Mouse (Mus musculus): Measurements from ENCODE around the gene Faap20.

Faap20 gene

GRCm38 (mm10) chr4:155283001-155283503 lies 33.5 kb downstream of the Faap20 start:
- Histone ChIP-seq H3K27me3 (ENCODE audit: insufficient read depth, low read length) (no peaks in the 10 kb centered on the region), H3K4me1 (replicated peaks; ENCODE audit: low read depth, low read length) (peaks cover 31% of the 10 kb centered on the region), H3K4me3 (replicated peaks; ENCODE audit: low read length) (no peak overlapping the region), H3K36me3 (ENCODE audit: insufficient read depth, low read length) (peaks cover 38% of the 10 kb centered on the region), H3K9me3 (ENCODE audit: low read length) (no peaks in the 10 kb centered on the region)
- TF ChIP-seq CTCF (conservative IDR thresholded peaks at IDR 0.05; ENCODE audit: low read length) (no peak), POU5F1 (IDR thresholded peaks at IDR 0.05; ENCODE audit: borderline replicate concordance, low read length) (no peak), NANOG (IDR thresholded peaks at IDR 0.05; ENCODE audit: borderline replicate concordance, low read length) (no peak)

GRCm38 (mm10) chr4:155283585-155283984 lies 34.0 kb downstream of the Faap20 start:
- H3K4me3 ChIP-seq (replicated peaks; ENCODE audit: low read length), result no peak overlapping the region
- no peaks in the 10 kb centered on the region for H3K9me3 ChIP-seq (ENCODE audit: low read length)
- H3K27me3 ChIP-seq (ENCODE audit: insufficient read depth, low read length), result no peaks in the 10 kb centered on the region
- H3K4me1 ChIP-seq (replicated peaks; ENCODE audit: low read depth, low read length), result peaks cover 32% of the 10 kb centered on the region
- TF ChIP-seq CTCF (conservative IDR thresholded peaks at IDR 0.05; ENCODE audit: low read length), result no peak
- TF ChIP-seq POU5F1 (IDR thresholded peaks at IDR 0.05; ENCODE audit: borderline replicate concordance, low read length), result no peak
- TF ChIP-seq NANOG (IDR thresholded peaks at IDR 0.05; ENCODE audit: borderline replicate concordance, low read length), result no peak
- peaks cover 42% of the 10 kb centered on the region for H3K36me3 ChIP-seq (ENCODE audit: insufficient read depth, low read length)

- no peaks in the 10 kb centered on the region for H3K27me3 ChIP-seq (ENCODE audit: insufficient read depth, low read length)
- H3K4me1 ChIP-seq (replicated peaks; ENCODE audit: low read depth, low read length), result peaks cover 42% of the 10 kb centered on the region
- H3K4me3 ChIP-seq (replicated peaks; ENCODE audit: low read length), result no peak overlapping the region
- no peaks in the 10 kb centered on the region for H3K9me3 ChIP-seq (ENCODE audit: low read length)
- H3K36me3 ChIP-seq (ENCODE audit: insufficient read depth, low read length), result peaks cover 52% of the 10 kb centered on the region
- TF ChIP-seq POU5F1 (IDR thresholded peaks at IDR 0.05; ENCODE audit: borderline replicate concordance, low read length) (no peak), NANOG (IDR thresholded peaks at IDR 0.05; ENCODE audit: borderline replicate concordance, low read length) (no peak), CTCF (conservative IDR thresholded peaks at IDR 0.05; ENCODE audit: low read length) (no peak)
Measured at GRCm38 (mm10) chr4:155284521-155285379, 35.1 kb downstream of the Faap20 start.

GRCm38 (mm10) chr4:155286090-155286489 lies 36.5 kb downstream of the Faap20 start:
- H3K36me3 ChIP-seq (ENCODE audit: insufficient read depth, low read length), result peaks cover 54% of the 10 kb centered on the region
- no peaks in the 10 kb centered on the region for H3K27me3 ChIP-seq (ENCODE audit: insufficient read depth, low read length)
- H3K4me1 ChIP-seq (replicated peaks; ENCODE audit: low read depth, low read length), result peaks cover 42% of the 10 kb centered on the region
- H3K4me3 ChIP-seq (replicated peaks; ENCODE audit: low read length), result no peak overlapping the region
- no peaks in the 10 kb centered on the region for H3K9me3 ChIP-seq (ENCODE audit: low read length)
- TF ChIP-seq POU5F1 (IDR thresholded peaks at IDR 0.05; ENCODE audit: borderline replicate concordance, low read length), result no peak
- no peak for TF ChIP-seq NANOG (IDR thresholded peaks at IDR 0.05; ENCODE audit: borderline replicate concordance, low read length)
- no peak for TF ChIP-seq CTCF (conservative IDR thresholded peaks at IDR 0.05; ENCODE audit: low read length)

GRCm38 (mm10) chr4:155287713-155288112 lies 38.1 kb downstream of the Faap20 start:
- H3K36me3 ChIP-seq (ENCODE audit: insufficient read depth, low read length), result peaks cover 54% of the 10 kb centered on the region
- H3K4me3 ChIP-seq (replicated peaks; ENCODE audit: low read length), result no peak overlapping the region
- H3K9me3 ChIP-seq (ENCODE audit: low read length), result no peaks in the 10 kb centered on the region
- no peaks in the 10 kb centered on the region for H3K27me3 ChIP-seq (ENCODE audit: insufficient read depth, low read length)
- peaks cover 50% of the 10 kb centered on the region for H3K4me1 ChIP-seq (replicated peaks; ENCODE audit: low read depth, low read length)
- TF ChIP-seq POU5F1 (IDR thresholded peaks at IDR 0.05; ENCODE audit: borderline replicate concordance, low read length) (no peak), NANOG (IDR thresholded peaks at IDR 0.05; ENCODE audit: borderline replicate concordance, low read length) (no peak), CTCF (conservative IDR thresholded peaks at IDR 0.05; ENCODE audit: low read length) (no peak)

- H3K9me3 ChIP-seq (ENCODE audit: low read length), result no peaks in the 10 kb centered on the region
- H3K4me1 ChIP-seq (replicated peaks; ENCODE audit: low read depth, low read length), result peaks cover 55% of the 10 kb centered on the region
- H3K4me3 ChIP-seq (replicated peaks; ENCODE audit: low read length), result no peak overlapping the region
- no peaks in the 10 kb centered on the region for H3K27me3 ChIP-seq (ENCODE audit: insufficient read depth, low read length)
- peaks cover 53% of the 10 kb centered on the region for H3K36me3 ChIP-seq (ENCODE audit: insufficient read depth, low read length)
- no peak for TF ChIP-seq POU5F1 (IDR thresholded peaks at IDR 0.05; ENCODE audit: borderline replicate concordance, low read length)
- no peak for TF ChIP-seq NANOG (IDR thresholded peaks at IDR 0.05; ENCODE audit: borderline replicate concordance, low read length)
- TF ChIP-seq CTCF (conservative IDR thresholded peaks at IDR 0.05; ENCODE audit: low read length), result no peak
Measured at GRCm38 (mm10) chr4:155288586-155288985, 39.0 kb downstream of the Faap20 start.

- H3K4me1 ChIP-seq (replicated peaks; ENCODE audit: low read depth, low read length), result peaks cover 69% of the 10 kb centered on the region
- H3K4me3 ChIP-seq (replicated peaks; ENCODE audit: low read length), result peak overlapping the region; percentile 39
- TF ChIP-seq NANOG (IDR thresholded peaks at IDR 0.05; ENCODE audit: borderline replicate concordance, low read length) (no peak), CTCF (conservative IDR thresholded peaks at IDR 0.05; ENCODE audit: low read length) (no peak), POU5F1 (IDR thresholded peaks at IDR 0.05; ENCODE audit: borderline replicate concordance, low read length) (no peak)
- H3K9me3 ChIP-seq (ENCODE audit: low read length), result no peaks in the 10 kb centered on the region
- no peaks in the 10 kb centered on the region for H3K27me3 ChIP-seq (ENCODE audit: insufficient read depth, low read length)
- H3K36me3 ChIP-seq (ENCODE audit: insufficient read depth, low read length), result peaks cover 46% of the 10 kb centered on the region
Measured at GRCm38 (mm10) chr4:155290045-155290444, 40.4 kb downstream of the Faap20 start.

GRCm38 (mm10) chr4:155292863-155293262 lies 43.3 kb downstream of the Faap20 start:
- H3K27me3 ChIP-seq (ENCODE audit: insufficient read depth, low read length), result no peaks in the 10 kb centered on the region
- peaks cover 78% of the 10 kb centered on the region for H3K4me1 ChIP-seq (replicated peaks; ENCODE audit: low read depth, low read length)
- peaks cover 24% of the 10 kb centered on the region for H3K36me3 ChIP-seq (ENCODE audit: insufficient read depth, low read length)
- 0 out of 2 replicates have a peak overlapping the region, but pooled peaks have one; percentile 17 for H3K4me3 ChIP-seq (replicated peaks; ENCODE audit: low read length)
- no peaks in the 10 kb centered on the region for H3K9me3 ChIP-seq (ENCODE audit: low read length)
- TF ChIP-seq CTCF (conservative IDR thresholded peaks at IDR 0.05; ENCODE audit: low read length) (no peak), NANOG (IDR thresholded peaks at IDR 0.05; ENCODE audit: borderline replicate concordance, low read length) (no peak), POU5F1 (IDR thresholded peaks at IDR 0.05; ENCODE audit: borderline replicate concordance, low read length) (no peak)

All from E14TG2a.4 (cell line).